Mouse (Mus musculus) heart, adult 8-10 months (tissue): ENCODE data around the gene Plbd2. TPM values are rescaled to one million over a fixed set of nuclear protein-coding genes. Genes with fewer than 3 reads are reported as not detected.
A peak's percentile ranks its signal among the peaks of the same experiment; 100 is the strongest.

ENCODE experiments used
- DNase-seq: peaks from one replicate; pipeline ENCODE4 v3.0.0; 2022; ENCODE audit warnings: low spot score
- total RNA-seq, 4 experiments: library from RNA; stranded (reverse); gene quantifications; 2 replicates each; pipeline ENCODE4 v1.2.4; 2022

Plbd2 gene
- total RNA-seq: 10 to 100 TPM; 46.7 to 54.2 (median 49.5) TPM

DNA sequence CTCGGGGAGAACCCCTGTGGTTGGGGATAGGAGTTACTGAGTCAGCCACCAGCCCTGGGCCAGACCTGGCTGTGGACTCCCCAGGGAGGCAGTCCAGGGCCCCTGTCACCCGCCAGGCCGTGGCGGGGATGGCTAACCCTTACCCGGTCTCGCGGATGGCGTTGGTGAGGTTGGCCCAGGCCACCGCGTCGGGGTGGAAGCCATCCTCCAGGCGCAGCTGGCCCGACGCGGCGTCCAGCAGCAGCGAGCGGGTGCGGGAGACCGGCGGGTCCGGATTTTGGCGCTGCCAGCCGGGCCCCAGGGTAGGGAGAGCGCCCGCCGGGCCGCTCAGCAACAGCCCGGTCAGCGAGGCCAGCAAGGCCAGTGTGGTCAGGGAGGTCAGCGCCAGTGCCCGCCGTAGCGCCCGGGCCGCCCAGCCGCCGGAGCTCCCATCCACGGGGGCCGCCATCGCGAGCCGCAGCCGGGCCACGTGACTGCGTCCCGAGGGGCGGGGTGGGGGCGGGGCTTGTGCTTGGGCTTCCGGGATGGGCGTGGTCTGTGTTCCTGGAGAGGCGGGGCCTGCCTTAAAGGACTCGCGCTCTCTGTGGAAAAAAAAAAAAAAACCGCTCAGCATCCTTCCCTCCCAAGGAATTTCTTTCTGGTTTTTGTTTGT, at the start of gene Plbd2:
Gene Plbd2 (minus strand): TSS at position 482 of the 652 bp plus-strand sequence.
- peak; percentile 66 for DNase-seq

DNA sequence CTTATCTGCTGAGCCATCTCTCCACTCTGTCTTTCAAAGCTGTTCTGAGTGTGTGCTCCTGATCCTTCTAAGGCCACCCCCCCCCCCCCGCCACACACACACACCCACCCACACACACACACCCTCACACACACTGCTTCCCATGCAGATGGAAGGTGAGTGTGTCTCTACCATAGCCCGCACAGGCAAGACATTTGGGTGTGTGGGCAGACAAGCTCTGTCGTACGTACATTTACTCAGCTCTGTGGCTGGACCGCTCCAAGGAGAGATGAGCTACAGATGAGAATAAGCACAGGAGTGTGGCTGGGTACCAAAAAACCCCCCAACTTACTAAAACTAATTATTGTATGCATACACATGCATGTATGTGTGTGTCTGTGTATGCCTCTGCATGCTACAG, 47.2 kb upstream of the Plbd2 start:
- no peak for DNase-seq

DNA sequence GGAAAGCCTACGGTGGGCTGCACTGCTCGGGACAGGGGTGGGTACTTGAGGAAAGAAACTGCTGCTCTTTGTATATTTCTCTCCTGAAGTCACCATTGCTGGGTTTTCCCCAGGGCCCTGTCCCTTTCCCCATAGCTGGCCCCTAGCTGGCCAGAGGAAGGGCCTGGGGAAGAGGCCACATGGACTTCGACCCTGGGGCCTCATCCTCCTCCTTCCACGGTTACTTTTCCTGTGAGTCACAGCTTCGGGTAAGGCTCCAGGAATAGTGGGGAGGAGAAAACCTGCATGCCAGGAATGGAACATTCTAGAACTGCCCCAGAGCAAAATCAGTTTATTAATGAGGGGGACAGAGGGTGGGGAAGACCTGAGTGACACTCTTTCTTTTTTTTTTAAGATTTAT, 46.7 kb upstream of the Plbd2 start:
- no peak for DNase-seq

DNA sequence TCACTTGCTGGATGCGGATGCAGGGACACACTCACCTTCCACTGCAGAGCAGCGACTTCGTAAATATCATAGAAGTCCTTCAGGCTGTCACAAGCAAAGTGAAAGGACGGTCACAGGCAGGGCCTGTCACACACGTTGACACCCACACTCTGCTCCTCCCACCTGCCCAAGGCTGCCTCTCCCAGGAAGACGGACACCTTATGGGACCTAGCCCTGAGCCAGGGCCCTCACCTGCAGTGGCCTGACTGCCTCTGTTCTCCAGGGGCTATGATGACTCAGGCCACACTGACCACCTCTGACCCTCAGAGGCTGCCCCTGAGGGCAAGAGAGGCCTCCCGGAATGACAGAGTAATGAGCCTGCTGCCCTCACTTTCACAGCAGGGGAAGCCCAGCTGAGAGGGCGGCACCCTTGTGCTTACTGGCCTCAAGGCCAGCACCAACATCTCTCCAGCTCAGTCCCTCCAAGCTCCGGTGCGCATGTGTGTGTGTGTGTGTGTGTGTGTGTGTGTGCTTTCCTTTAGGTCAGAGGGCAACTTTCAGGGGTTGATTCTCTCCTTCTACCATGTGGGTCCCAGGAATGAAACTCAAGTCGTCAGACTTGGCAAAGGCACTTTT, 44.9 kb upstream of the Plbd2 start:
- DNase-seq: no peak

DNA sequence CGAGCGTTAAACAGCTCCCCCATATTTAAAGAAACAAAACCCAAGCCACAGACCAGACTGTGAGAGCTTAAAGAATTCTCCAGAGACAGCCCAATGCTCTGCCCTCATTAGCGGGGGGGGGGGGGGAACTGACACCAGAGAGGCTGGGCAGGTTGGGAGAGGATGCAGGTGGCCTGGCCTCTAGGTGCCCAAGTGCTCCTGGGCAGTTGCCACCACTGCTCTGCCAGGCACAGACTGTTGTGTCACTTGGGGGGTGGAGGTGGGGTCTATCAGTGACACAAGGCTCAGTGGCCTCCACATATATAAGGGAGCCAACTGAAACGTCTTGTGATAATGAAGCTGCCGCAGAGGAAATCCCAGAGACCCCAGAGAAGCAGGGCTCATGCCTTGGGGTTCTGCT, 33.2 kb upstream of the Plbd2 start:
- DNase-seq: no peak

DNA sequence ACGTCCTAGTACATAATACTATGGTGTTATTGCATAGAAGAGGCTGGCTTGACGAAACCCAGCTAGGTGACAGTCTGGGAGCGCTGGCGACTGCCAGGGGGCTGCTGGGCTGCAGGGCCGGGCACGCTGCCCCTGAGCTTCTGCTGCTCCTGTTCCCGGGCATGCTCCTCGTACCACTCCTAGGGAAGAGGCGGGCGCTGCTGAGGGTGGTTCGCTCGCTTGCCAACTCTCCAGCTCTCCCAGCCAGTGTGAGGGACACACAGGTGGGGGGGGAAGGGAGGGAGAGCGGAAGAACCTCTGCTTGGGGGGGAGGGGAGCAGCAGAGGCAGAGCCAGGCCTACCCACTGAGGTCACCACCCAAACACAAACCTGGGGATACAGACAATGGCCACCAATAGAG, 32.6 kb upstream of the Plbd2 start:
- no peak for DNase-seq

DNA sequence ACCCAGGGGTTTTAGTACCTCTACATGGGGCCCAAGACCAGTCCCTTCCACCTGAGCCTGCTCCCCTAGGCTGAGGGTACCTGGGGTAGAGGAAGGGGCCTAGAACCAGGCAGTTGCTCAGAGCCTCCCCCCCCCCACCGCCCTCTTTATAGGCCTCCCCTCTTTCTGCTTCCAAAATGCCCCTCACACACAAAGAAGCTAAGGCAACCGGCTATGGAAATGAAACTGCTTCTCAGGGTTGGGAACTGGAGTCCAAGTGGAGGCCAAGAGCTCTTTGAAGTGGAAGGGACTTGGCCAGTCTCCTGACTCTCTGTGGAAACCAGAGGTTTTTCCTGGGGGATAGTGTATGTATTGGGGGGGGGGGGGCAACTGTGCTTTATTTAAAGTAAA, 31.3 kb upstream of the Plbd2 start:
- DNase-seq: no peak

DNA sequence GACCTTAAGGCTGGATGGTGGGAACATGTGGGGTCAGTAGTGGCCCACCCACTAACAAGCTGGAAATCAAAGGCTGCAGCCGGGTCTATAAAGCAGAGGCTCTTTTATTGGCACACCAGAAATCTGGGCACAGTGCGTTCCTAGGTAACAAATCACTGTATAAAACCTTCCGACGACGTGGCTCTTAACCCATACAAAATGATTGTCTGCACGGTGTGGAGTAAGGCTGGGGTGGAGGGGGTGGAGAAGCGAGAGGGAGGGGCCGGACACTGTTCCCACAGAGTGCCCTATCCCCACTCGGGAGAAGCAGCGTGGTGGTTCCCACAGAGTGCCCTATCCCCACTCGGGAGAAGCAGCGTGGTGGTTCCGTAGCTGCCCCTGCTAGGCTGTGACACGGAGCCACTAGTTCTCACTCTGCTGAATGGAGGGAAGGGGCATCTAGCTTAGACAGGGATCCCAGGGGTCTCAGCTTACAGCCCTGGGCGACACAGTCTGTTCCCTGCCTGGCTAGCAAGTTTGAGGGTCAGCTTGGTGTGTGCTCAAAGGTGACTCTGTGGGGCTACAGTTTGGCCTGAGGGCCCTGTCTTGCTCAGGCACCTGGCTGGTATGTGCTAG, 30.8 kb upstream of the Plbd2 start:
- DNase-seq: no peak

DNA sequence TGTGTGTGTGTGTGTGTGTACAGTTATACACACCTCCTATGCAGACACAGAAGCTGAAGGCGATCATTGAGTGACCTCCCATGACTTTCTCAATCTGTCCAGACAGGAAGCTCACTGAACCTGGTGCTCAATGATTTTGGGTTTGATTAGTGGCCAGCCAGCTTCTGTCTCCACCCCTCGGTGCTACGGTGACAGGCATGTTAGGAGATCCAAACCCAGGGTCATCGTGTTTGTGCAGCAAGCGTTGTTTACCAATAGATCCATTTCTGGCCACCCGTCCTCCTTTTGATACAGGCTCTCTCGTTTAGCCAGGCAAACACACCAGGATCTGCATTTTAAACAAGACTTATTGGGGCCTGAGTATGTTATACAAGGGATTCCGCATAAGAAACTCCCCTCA, 28.2 kb upstream of the Plbd2 start:
- DNase-seq: no peak

DNA sequence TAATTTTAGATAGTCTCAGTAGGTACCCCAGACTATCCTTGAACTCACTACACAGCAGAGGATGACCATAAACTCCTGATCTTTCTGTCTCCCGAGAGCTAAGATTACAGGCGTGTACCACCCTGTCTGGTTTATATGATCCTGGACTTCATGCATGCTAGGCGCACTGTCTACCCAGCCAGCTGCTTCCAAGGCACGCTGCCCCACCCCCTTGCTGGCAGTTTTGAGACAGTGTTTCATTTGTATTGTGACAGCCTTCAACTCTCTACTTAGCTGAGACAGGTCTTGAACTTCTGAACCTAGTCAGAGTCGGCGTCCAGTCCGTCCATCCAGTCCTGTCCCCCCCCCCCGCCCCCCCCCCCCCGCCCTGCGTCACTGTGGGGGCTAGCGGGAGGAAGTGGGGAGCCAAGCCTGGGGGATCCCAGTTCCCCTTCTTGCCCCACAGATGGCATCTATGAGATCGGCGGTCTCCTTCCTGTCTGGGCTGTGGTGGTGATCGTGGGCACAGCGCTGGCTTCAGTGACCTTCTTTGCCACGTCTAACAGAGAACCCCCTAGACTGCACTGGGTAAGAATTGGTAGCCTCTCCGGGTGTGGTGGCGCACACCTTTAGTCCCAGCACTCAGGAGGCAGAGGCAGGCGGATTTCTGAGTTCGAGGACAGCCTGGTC, 24.0 kb upstream of the Plbd2 start:
- DNase-seq: no peak

DNA sequence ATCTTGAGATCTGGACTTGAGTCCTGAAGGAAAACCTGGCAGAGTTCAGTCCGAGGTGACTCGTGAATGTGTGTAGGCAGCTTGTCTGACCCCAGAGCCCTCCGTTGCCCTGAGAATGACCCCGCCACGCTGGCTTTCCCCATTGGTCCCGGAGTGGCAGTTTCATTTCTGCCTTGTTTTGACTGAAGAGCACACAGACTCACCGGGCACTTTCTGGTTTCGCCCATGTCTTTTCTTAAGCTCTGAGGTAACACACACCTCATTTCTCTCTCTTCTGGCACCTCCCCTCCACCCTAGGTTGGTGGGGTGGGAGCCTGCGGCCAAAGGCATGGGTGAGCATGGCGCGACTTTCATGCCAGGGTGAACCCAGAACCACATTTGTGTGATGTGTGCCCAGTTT, 22.9 kb upstream of the Plbd2 start:
- DNase-seq: no peak

DNA sequence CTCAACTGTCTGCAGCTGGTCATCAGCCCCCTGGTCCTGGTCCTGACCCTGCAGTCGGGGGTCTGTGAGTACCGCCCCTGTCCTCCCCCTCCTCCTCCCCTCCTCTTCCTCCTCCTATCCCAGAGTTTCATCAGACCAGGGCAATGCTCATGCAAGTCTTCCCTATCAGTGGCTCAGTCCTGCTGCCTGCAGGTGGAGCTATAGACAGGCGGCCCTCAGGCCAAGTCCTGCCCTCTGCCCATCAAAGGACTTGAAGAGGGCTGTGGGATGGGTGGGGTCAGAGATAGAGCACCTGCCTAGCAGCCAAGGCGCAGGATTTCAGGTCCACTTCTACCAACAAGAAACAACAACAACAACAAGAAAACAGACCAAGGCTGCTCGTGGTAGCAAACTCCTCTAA, 22.3 kb upstream of the Plbd2 start:
- no peak for DNase-seq

DNA sequence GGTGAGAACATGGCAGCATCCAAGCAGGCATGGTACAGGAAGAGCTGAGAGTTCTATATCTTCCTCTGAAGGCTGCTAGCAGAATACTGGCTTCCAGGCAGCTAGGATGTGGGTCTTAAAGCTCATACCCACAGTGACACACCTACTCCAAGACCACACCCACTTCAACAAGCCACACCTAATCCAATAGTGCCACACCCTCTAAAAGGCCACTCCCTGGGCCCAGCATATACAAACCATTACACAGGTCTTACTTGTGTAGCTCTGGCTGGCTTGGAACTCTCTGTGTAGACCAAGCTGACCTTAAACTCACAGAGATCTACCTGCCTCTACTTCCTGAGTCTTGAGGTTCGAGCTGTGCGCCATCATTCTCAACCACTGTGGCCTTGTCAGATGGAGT, 21.3 kb upstream of the Plbd2 start:
- no peak for DNase-seq

DNA sequence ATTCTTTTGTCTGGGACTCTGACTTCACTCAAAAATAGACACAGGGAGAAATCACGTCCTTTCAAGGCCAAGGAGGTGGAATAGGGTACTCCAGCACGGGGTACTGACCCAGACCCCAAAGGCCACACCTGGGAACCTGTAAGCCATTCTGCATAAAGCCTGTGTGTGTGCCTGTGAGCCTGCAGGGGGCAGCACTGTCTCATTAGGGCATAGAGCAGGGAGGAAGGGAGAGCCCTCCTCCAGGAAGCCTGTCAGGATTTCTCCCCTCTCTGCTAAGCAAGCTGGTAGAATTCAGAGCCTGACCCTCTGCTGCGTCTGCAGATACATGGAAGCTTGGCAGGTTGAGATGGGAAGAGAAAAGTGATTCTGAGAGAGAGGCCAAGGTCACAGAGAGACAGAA, 19.2 kb upstream of the Plbd2 start:
- DNase-seq: no peak

DNA sequence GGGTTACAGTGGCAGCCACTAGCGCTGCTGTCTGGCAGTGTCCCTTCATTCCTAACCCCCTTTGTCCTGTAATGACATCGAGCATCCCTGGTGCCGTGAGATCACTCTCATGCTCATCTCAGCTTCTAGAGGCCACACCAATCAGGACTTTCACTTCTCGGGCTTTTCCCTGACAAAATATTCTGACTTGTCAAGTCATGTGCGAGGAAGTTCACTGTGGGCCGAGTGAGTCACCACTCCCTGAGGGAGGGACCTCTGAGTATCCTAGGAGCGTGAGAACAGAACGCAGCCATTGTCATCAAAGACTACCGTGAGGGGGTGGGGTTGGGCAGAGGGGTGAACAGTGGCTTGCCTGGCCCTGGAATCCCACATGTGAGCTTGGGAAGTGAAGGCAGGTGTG, 14.1 kb upstream of the Plbd2 start:
- peak; percentile 80 for DNase-seq

DNA sequence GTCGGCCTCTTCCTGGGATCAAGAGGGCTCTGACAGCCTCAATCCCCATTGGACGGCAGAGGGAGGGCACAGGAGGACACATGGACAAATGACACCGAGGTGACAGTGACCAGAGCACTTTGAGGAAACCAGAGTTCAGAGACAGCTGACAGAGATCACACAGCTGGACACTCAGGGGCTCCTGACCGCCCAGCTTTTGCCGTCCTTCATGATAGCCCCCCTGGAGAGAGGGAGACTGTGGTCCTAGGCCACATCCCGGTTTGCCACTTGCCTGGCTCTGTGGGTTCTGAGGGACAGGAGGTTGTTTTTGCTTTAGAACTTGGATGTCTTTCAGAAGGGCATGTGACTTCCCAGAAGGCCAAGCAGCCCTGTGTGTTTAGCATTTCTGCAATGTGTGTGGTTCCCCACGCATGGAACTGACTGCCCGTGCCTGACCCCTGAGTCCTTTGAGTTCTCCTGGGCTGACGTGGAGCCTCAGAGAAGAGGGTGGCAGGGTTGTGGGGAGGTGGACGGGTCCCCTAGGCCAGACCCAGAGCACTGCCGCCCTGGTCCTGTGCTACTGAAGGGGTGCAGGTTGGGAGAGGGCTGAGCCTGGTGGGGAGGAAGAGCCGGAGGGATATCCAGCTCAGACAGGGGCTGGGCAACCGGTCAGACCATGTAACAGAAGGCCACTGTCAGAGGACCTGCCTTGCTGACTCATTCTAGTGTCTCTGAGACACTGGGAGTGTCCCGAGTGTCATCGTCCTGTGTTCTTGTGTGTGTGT, 13.0 kb upstream of the Plbd2 start:
- peak; percentile 64 for DNase-seq

DNA sequence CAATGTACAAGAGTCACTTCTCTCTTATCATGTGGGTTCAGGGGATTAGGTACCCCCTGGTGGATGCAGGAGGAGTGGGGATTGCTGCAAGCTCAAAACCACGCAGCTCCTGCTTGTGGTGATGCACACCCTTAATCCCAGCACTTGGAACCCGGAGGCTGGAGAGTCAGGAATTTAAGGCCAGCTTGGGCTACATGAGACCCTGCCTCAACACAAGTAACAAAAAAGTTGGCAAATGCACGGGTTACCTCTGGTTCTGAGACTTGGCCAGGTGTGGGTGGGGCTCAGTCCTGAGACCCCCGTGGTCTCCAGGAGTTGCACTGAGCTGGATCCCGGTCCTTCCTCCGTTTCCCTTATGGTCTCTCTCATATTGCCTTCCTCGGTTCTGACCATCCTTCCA, 12.0 kb upstream of the Plbd2 start:
- DNase-seq: no peak

DNA sequence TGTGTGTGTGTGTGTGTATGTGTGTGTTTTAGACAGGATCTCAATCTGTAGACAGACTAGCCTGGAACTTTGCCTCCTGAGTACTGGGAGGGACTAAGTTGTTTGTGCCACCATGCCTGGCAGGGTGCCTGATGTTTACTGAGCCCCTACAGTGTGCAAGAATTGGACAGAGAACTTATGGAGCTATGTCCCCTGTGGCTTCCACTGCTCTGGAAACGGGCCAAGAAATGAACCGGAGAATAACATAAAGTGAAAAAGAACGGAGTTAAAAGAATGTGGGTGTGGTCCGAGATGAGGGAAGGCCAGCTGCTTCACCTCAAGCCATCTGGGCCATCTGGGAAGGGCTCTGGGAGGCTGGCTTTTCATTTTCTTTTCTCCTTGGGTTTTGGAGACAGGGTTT, 11.3 kb upstream of the Plbd2 start:
- no peak for DNase-seq

DNA sequence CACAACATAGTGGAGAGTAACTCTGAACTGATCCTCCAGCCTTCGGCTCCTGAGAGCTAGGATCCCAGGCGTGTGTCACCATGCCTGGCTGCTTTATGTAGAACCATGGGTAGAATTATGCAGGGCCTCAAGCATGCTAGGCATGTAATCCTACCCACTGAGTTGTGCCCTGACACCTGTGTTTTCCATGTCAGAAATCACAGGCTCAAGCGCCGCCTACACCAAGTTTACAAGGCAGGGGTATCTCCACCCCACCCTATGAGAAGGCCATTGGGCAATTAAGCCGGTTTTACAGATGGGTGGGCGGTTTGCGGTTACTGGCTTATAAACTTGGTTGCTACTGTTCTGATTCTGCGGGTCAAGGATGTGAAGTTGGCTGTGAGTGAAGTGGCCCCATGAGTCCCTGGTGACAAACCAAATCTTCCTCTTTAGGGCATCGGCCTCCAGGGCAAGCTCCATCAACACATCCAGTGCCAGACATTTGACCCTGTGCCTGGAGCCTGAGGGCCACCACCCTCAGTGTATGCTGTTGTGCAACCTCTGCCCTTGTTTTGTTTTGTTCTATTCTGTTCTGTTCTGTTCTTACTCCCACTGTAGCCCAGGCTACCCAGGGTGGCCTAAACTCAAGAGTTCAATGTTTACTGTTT, 10.7 kb upstream of the Plbd2 start:
- no peak for DNase-seq

DNA sequence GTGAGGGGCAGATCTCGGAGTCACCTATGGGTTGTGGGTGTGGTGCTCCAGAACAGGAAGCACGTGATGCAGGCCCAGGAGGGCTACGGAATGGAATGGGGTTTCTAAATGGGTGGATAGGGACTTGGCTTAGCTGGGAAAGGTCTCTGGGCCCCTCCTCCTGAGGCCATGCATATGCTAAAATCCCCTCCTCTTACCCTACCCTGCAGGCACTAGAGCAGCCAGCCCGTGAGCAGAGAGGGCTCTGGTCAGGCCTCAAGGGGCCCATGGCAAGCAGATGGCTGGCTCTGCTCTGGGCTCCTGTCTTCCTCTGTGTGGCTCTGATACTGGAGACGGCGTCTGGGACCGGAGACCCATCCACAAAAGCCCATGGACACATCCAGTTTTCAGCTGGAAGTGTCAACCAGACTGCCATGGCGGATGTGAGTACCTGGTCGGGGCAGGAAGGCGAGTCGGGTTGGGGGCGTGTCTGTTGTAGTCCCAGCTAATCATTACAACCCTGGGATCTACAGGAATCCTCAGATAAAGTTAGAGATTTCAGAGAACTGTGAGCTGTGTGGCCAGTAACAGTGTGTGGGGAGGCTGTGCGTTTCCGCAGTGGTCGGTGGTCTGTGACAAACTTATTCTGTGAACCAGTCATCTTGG, 9.6 kb upstream of the Plbd2 start:
- no peak for DNase-seq

DNA sequence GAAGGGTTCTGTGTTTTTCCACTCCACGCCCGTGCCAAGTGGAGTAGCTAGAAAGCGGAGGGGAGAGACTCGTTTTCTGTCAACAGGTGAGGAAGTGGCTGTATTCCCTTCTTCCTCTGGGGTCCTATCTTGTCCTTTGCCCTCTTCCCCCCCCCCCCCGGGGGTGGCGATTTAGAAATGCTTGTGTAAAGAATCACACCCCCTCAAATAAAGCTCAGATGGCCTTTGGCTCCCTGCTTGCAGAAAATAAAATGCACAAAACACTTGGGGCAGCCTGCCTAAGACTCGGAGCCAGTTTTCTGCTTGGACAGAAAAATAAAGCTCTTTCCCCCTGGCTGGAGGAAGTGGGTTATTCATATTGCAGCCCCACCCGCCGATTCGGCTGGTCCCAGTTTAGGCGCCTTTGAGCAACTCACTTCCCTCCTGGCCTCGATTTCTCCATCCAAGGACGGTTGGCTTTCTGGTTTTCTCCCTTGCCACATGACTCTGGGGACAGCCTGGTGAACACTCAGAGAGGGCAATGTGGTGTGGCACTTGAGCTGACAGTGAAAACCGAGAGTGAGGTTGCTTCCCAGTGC, 8.3 kb upstream of the Plbd2 start:
- DNase-seq: peak; percentile 55
